Mouse (Mus musculus) heart, embryonic 14.5 days (tissue): ENCODE measurements around the gene Myo1d. TPM values are rescaled to one million over a fixed set of nuclear protein-coding genes. Genes with fewer than 3 reads are reported as not detected.

ENCODE experiments used
- ATAC-seq: fragments of 200-750 bp; cut with Nextera tagmentation; 2 replicates; pipeline ENCODE4 v1.8.0; 2017; ENCODE audit warnings: low read depth, moderate TSS enrichment; ENCODE audit not compliant: insufficient number of reproducible peaks, insufficient read depth, low FRiP score
- H3K27ac ChIP-seq, 2 experiments: fragments of 200-500 bp in 1 of 2; fragments of 300-500 bp in 1 of 2; sonication (generic) in 1 of 2; replicated peaks in 1 of 2; 2 replicates each; pipeline ENCODE4 v1.5.1; 2012 to 2014; ENCODE audit warnings: low read depth in 2 of 2, low read length in 2 of 2, control low read depth in 1 of 2, mild to moderate bottlenecking in 1 of 2, mixed read lengths in 1 of 2; ENCODE audit not compliant: control insufficient read depth in 1 of 2, insufficient read depth in 1 of 2
- H3K27me3 ChIP-seq: fragments of 300-500 bp; sonication (generic); 2 replicates; pipeline ENCODE4 v1.6.1; 2014; ENCODE audit warnings: mild to moderate bottlenecking, low read length, control low read depth; ENCODE audit not compliant: control insufficient read depth, insufficient read depth
- H3K36me3 ChIP-seq: fragments of 300-500 bp; sonication (generic); 2 replicates; pipeline ENCODE4 v1.6.1; 2014; ENCODE audit warnings: mild to moderate bottlenecking, control low read depth, low read length, mixed read lengths; ENCODE audit not compliant: control insufficient read depth, insufficient read depth
- H3K4me1 ChIP-seq, 2 experiments: fragments of 200-500 bp in 1 of 2; fragments of 300-500 bp in 1 of 2; sonication (generic) in 1 of 2; 2 replicates each; pipeline ENCODE4 v1.6.1; 2012 to 2014; ENCODE audit warnings: low read length in 2 of 2, control low read depth in 1 of 2, mixed read lengths in 1 of 2; ENCODE audit not compliant: control insufficient read depth in 2 of 2, insufficient read depth in 2 of 2
- H3K4me2 ChIP-seq: fragments of 300-500 bp; sonication (generic); 2 replicates; pipeline ENCODE4 v1.6.1; 2014; ENCODE audit warnings: mild to moderate bottlenecking, low read length
- H3K4me3 ChIP-seq, 2 experiments: fragments of 200-500 bp in 1 of 2; fragments of 300-500 bp in 1 of 2; sonication (generic) in 1 of 2; 2 replicates each; pipeline ENCODE4 v1.5.1; 2012 to 2014; ENCODE audit warnings: low read length in 2 of 2, mild to moderate bottlenecking in 2 of 2, control low read depth in 1 of 2, low read depth in 1 of 2, moderate library complexity in 1 of 2; ENCODE audit not compliant: control insufficient read depth in 1 of 2, insufficient read depth in 1 of 2
- H3K9ac ChIP-seq: fragments of 300-500 bp; sonication (generic); 2 replicates; pipeline ENCODE4 v1.6.1; 2014; ENCODE audit warnings: mild to moderate bottlenecking, low read length
- H3K9me3 ChIP-seq: fragments of 300-500 bp; sonication (generic); 2 replicates; pipeline ENCODE4 v1.6.1; 2016; ENCODE audit warnings: low read length, control low read depth; ENCODE audit not compliant: control insufficient read depth
- WGBS: fragments of 180-500 bp; shearing (Covaris S2); extraction: QIAGEN DNeasy Blood & Tissue Kit; methylation state at CpG from one replicate; pipeline ENCODE4 v1.1.7; 2014; 5-methylcytosine and 5-hydroxymethylcytosine counted together
- polyA plus RNA-seq: library from polyadenylated mRNA; unstranded; fragments of >200 nt; fragmentation: Nextera tagmentation; extraction: Ambion mirVana; gene quantifications from 2 replicates; pipeline ENCODE4 v1.2.1, GENCODE M21; 2014

The Myo1d gene
- polyA plus RNA-seq, 1 experiment from 2014 or later = 9.6 TPM

- no peaks in the 10 kb centered on the region for H3K36me3 ChIP-seq
- H3K4me2 ChIP-seq = no peak overlapping the region
- H3K4me3 ChIP-seq = no peak overlapping the region
- peaks cover 3 to 6% of the 10 kb centered on the region in 2 experiments for H3K4me1 ChIP-seq
- ATAC-seq = no peak
- no peaks in the 10 kb centered on the region for H3K9me3 ChIP-seq
- no peak overlapping the region for H3K27ac ChIP-seq
- H3K9ac ChIP-seq = no peak overlapping the region
- H3K27me3 ChIP-seq = no peaks in the 10 kb centered on the region
- 88% methylated on average over 2 of the region's 2 CpGs for WGBS
These were observed 1.7 kb upstream of the Myo1d start for GRCm38 (mm10) chr11:80781535-80781934.

DNA sequence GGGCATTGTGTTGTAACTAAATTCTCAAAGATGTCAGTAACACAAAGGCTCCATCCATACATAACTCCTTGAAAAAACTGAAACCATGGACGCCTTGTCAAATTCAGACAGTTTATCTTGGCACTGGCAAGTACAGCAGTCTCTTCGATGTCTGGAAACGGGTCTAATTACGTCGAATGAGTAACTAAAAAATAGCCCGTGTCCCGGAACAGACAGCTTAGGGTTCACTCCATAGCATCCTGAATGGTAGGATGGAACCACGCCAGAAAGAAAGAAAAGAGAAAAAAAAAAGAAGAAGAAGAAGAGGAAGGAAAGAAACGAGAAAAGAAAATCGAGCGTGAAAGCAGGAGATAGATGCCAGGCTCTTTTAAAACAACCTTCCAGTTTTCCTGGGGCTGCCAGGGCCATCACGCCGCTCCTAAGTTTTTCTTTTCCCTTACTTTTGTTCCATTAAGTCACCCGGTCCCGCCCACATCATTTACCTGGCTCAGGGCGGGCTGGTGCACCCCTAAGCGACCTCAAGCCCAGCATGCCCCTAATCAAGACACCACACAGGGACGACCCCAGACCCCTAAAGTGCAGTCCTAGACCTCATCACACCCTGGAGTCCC lies 804 bp downstream of the Myo1d start:
- H3K4me1 ChIP-seq = peaks cover 0 to 5% of the 10 kb centered on the region in 2 experiments; a peak in 3 of 4 replicates
- H3K9me3 ChIP-seq = no peaks in the 10 kb centered on the region
- H3K36me3 ChIP-seq = no peaks in the 10 kb centered on the region
- no peaks in the 10 kb centered on the region for H3K27me3 ChIP-seq
- H3K4me3 ChIP-seq = peak overlapping the region; percentile 75 to 92
- 5% methylated on average over 18 of the region's 18 CpGs for WGBS
- no peak for ATAC-seq
- peak overlapping the region; percentile 96 for H3K4me2 ChIP-seq
- peak overlapping the region; percentile 9 to 73; a peak in 3 of 4 replicates for H3K27ac ChIP-seq
- peak overlapping the region; percentile 83 for H3K9ac ChIP-seq

DNA sequence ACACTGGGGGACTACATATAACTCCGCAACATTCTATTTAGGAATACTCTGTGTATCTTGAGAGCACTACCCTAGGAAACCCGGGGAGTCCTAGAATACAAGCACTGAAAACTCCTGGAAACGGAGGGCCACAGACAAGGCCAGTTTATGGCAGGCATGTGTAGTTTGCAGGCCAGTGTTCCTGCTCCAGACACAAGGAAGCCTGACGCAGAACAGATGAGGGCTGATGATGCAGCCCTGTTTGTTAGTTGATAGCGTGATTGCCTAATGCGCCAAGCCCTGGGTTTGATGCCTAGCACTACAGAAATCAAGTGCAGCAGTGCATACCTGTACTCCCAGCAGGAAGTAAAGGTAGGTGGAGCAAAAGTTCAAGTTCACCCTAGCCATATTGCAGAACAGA lies 1.7 kb downstream of the Myo1d start:
- Histone ChIP-seq H3K27ac (no peak overlapping the region), H3K9me3 (no peaks in the 10 kb centered on the region), H3K4me2 (no peak overlapping the region; the same call in 1 of the 2 replicates), H3K4me3 (no peak overlapping the region), H3K36me3 (no peaks in the 10 kb centered on the region), H3K9ac (no peak overlapping the region), H3K27me3 (no peaks in the 10 kb centered on the region), H3K4me1 (peaks cover 2 to 6% of the 10 kb centered on the region in 2 experiments)
- no peak for ATAC-seq
- WGBS = 58% methylated on average over 6 of the region's 6 CpGs

DNA sequence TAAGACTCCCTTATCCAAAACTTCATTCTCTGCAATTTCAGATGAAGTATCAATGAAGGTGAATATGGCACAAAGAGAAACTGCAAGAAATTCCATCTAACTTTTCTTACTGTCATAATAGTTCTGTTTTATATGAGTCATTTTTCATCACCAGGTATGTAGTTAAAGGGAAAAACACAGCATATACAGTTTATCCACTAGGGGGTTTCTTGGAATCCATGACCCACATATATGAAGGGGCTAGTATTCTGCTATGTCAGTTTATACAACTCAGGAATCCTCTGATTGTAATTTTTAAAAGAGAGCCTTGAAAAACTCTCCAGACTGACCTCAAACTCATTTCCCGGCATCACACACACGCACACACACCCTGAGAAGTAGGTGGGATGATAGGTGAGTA lies 2.1 kb downstream of the Myo1d start:
- Histone ChIP-seq H3K9ac (no peak overlapping the region), H3K4me1 (peaks cover 6 to 10% of the 10 kb centered on the region in 2 experiments), H3K4me2 (no peak overlapping the region), H3K4me3 (no peak overlapping the region), H3K9me3 (no peaks in the 10 kb centered on the region), H3K36me3 (no peaks in the 10 kb centered on the region), H3K27ac (no peak overlapping the region), H3K27me3 (no peaks in the 10 kb centered on the region)
- 78% methylated on average over 2 of the region's 2 CpGs for WGBS
- no peak for ATAC-seq

GRCm38 (mm10) chr11:80775535-80775934 lies 4.3 kb downstream of the Myo1d start:
- Histone ChIP-seq H3K4me1 (peaks cover 8 to 12% of the 10 kb centered on the region in 2 experiments), H3K9ac (no peak overlapping the region), H3K27me3 (no peaks in the 10 kb centered on the region), H3K36me3 (no peaks in the 10 kb centered on the region), H3K27ac (no peak overlapping the region), H3K9me3 (no peaks in the 10 kb centered on the region), H3K4me2 (no peak overlapping the region), H3K4me3 (no peak overlapping the region)
- WGBS = 58% methylated on average over 3 of the region's 3 CpGs
- ATAC-seq = no peak

- peaks cover 8 to 12% of the 10 kb centered on the region in 2 experiments for H3K4me1 ChIP-seq
- no peaks in the 10 kb centered on the region for H3K36me3 ChIP-seq
- WGBS = 25% methylated on average over 6 of the region's 6 CpGs
- ATAC-seq = no peak
- H3K9me3 ChIP-seq = no peaks in the 10 kb centered on the region
- no peaks in the 10 kb centered on the region for H3K27me3 ChIP-seq
- peak overlapping the region; percentile 17; the same call in 1 of the 2 replicates for H3K4me2 ChIP-seq
- H3K27ac ChIP-seq = no peak overlapping the region
- no peak overlapping the region for H3K9ac ChIP-seq
- no peak overlapping the region for H3K4me3 ChIP-seq
These were observed 7.1 kb downstream of the Myo1d start for GRCm38 (mm10) chr11:80772595-80773210.

- ATAC-seq = no peak
- 78% methylated on average over 5 of the region's 5 CpGs for WGBS
- Histone ChIP-seq H3K27me3 (no peaks in the 10 kb centered on the region), H3K4me1 (peaks cover 11 to 15% of the 10 kb centered on the region in 2 experiments), H3K27ac (no peak overlapping the region), H3K4me3 (no peak overlapping the region), H3K4me2 (no peak overlapping the region), H3K9ac (no peak overlapping the region), H3K9me3 (no peaks in the 10 kb centered on the region), H3K36me3 (no peaks in the 10 kb centered on the region)
These were observed 8.1 kb downstream of the Myo1d start for GRCm38 (mm10) chr11:80771596-80772250.
